Mouse (Mus musculus) limb, embryonic 10.5 days (tissue): ENCODE data around the gene Magi1. TPM values are rescaled to one million over a fixed set of nuclear protein-coding genes. Genes with fewer than 3 reads are reported as not detected.

ENCODE experiments used
- DNase-seq: peaks from one replicate; pipeline ENCODE4 v3.0.0-alpha.2; 2017; ENCODE audit warnings: low spot score
- H3K27ac ChIP-seq: fragments of 300-500 bp; sonication (generic); 2 replicates; pipeline ENCODE4 v1.5.1; 2016; ENCODE audit warnings: mild to moderate bottlenecking
- H3K27me3 ChIP-seq: fragments of 300-500 bp; sonication (generic); 2 replicates; pipeline ENCODE4 v1.6.1; 2016; ENCODE audit warnings: low read depth, mild to moderate bottlenecking; ENCODE audit not compliant: poor library complexity, severe bottlenecking
- H3K36me3 ChIP-seq: fragments of 300-500 bp; sonication (generic); 2 replicates; pipeline ENCODE4 v1.6.1; 2016; ENCODE audit warnings: mild to moderate bottlenecking, moderate library complexity
- H3K4me1 ChIP-seq: fragments of 300-500 bp; sonication (generic); 2 replicates; pipeline ENCODE4 v1.6.1; 2016
- H3K4me3 ChIP-seq: fragments of 300-500 bp; sonication (generic); 2 replicates; pipeline ENCODE4 v1.5.1; 2016; ENCODE audit warnings: mild to moderate bottlenecking, moderate library complexity
- H3K9me3 ChIP-seq: fragments of 300-500 bp; sonication (generic); replicated peaks from 2 replicates; pipeline ENCODE4 v1.6.1; 2016; ENCODE audit warnings: mild to moderate bottlenecking
- WGBS: fragments of 180-500 bp; shearing (Covaris S2); methylation state at CpG from one replicate; pipeline ENCODE4 v1.1.7; 2016; 5-methylcytosine and 5-hydroxymethylcytosine counted together
- polyA plus RNA-seq: library from polyadenylated mRNA; unstranded; fragments of >200 nt; fragmentation: Nextera tagmentation; extraction: Ambion mirVana; gene quantifications from 2 replicates; pipeline ENCODE4 v1.2.1, GENCODE M21; 2016

Magi1 gene
- polyA plus RNA-seq, 1 experiment from 2014 or later = 16.7 TPM

GRCm38 (mm10) chr6:94141496-94141895 is 142.2 kb downstream of the Magi1 start:
- WGBS = 42% methylated on average over 2 of the region's 2 CpGs
- Histone ChIP-seq H3K9me3 (no peaks in the 10 kb centered on the region), H3K27me3 (no peaks in the 10 kb centered on the region), H3K4me3 (no peak overlapping the region), H3K27ac (no peak overlapping the region), H3K4me1 (peaks cover 27% of the 10 kb centered on the region), H3K36me3 (no peaks in the 10 kb centered on the region)
- DNase-seq = no peak

GRCm38 (mm10) chr6:94139952-94140414 is 143.7 kb downstream of the Magi1 start:
- no peak overlapping the region for H3K4me3 ChIP-seq
- H3K36me3 ChIP-seq = no peaks in the 10 kb centered on the region
- no peaks in the 10 kb centered on the region for H3K27me3 ChIP-seq
- no peak overlapping the region for H3K27ac ChIP-seq
- DNase-seq = no peak
- WGBS = 87% methylated on average over 3 of the region's 3 CpGs
- H3K4me1 ChIP-seq = peaks cover 33% of the 10 kb centered on the region
- no peaks in the 10 kb centered on the region for H3K9me3 ChIP-seq

- H3K27me3 ChIP-seq = no peaks in the 10 kb centered on the region
- H3K27ac ChIP-seq = no peak overlapping the region
- H3K4me3 ChIP-seq = no peak overlapping the region
- H3K4me1 ChIP-seq = peaks cover 53% of the 10 kb centered on the region
- DNase-seq = no peak
- 72% methylated on average over 3 of the region's 3 CpGs for WGBS
- no peaks in the 10 kb centered on the region for H3K9me3 ChIP-seq
- H3K36me3 ChIP-seq = no peaks in the 10 kb centered on the region
Measured at GRCm38 (mm10) chr6:94136693-94137092, 147.0 kb downstream of the Magi1 start.

GRCm38 (mm10) chr6:94134159-94134558 is 149.6 kb downstream of the Magi1 start:
- H3K4me1 ChIP-seq = peaks cover 66% of the 10 kb centered on the region
- no peak for DNase-seq
- H3K27ac ChIP-seq = no peak overlapping the region
- H3K9me3 ChIP-seq = no peaks in the 10 kb centered on the region
- WGBS = 88% methylated on average over 5 of the region's 5 CpGs
- no peaks in the 10 kb centered on the region for H3K36me3 ChIP-seq
- H3K4me3 ChIP-seq = no peak overlapping the region
- H3K27me3 ChIP-seq = no peaks in the 10 kb centered on the region

- Histone ChIP-seq H3K4me3 (no peak overlapping the region), H3K36me3 (no peaks in the 10 kb centered on the region), H3K27me3 (no peaks in the 10 kb centered on the region), H3K4me1 (peaks cover 77% of the 10 kb centered on the region), H3K27ac (no peak overlapping the region), H3K9me3 (no peaks in the 10 kb centered on the region)
- no peak for DNase-seq
- 74% methylated on average over 4 of the region's 4 CpGs for WGBS
Measured at GRCm38 (mm10) chr6:94131999-94132398, 151.7 kb downstream of the Magi1 start.

- DNase-seq = peak; percentile 66
- H3K4me1 ChIP-seq = peaks cover 76% of the 10 kb centered on the region
- no peaks in the 10 kb centered on the region for H3K9me3 ChIP-seq
- no peak overlapping the region; the same call in 1 of the 2 replicates for H3K4me3 ChIP-seq
- H3K36me3 ChIP-seq = no peaks in the 10 kb centered on the region
- H3K27me3 ChIP-seq = no peaks in the 10 kb centered on the region
- H3K27ac ChIP-seq = peak overlapping the region; percentile 61
- WGBS = 35% methylated on average over 5 of the region's 5 CpGs
Measured at GRCm38 (mm10) chr6:94130389-94130788, 153.3 kb downstream of the Magi1 start.

GRCm38 (mm10) chr6:94126763-94127162 is 157.0 kb downstream of the Magi1 start:
- Histone ChIP-seq H3K4me3 (no peak overlapping the region), H3K9me3 (no peaks in the 10 kb centered on the region), H3K4me1 (peaks cover 89% of the 10 kb centered on the region), H3K27ac (no peak overlapping the region), H3K27me3 (no peaks in the 10 kb centered on the region), H3K36me3 (no peaks in the 10 kb centered on the region)
- 95% methylated on average over 4 of the region's 4 CpGs for WGBS
- DNase-seq = no peak

- no peak overlapping the region for H3K4me3 ChIP-seq
- H3K4me1 ChIP-seq = peaks cover 88% of the 10 kb centered on the region
- H3K9me3 ChIP-seq = no peaks in the 10 kb centered on the region
- no peaks in the 10 kb centered on the region for H3K27me3 ChIP-seq
- DNase-seq = no peak
- WGBS = 66% methylated on average over 6 of the region's 6 CpGs
- H3K27ac ChIP-seq = no peak overlapping the region
- H3K36me3 ChIP-seq = no peaks in the 10 kb centered on the region
Measured at GRCm38 (mm10) chr6:94125144-94125543, 158.6 kb downstream of the Magi1 start.

GRCm38 (mm10) chr6:94124279-94124678 is 159.4 kb downstream of the Magi1 start:
- no peaks in the 10 kb centered on the region for H3K36me3 ChIP-seq
- DNase-seq = no peak
- no peaks in the 10 kb centered on the region for H3K27me3 ChIP-seq
- no peaks in the 10 kb centered on the region for H3K9me3 ChIP-seq
- H3K4me1 ChIP-seq = peaks cover 85% of the 10 kb centered on the region
- no peak overlapping the region for H3K4me3 ChIP-seq
- H3K27ac ChIP-seq = no peak overlapping the region; the same call in 1 of the 2 replicates
- 59% methylated on average over 2 of the region's 2 CpGs for WGBS

GRCm38 (mm10) chr6:94122566-94123150 is 161.1 kb downstream of the Magi1 start:
- Histone ChIP-seq H3K4me3 (peak overlapping the region; percentile 18; the same call in 1 of the 2 replicates), H3K27me3 (no peaks in the 10 kb centered on the region), H3K9me3 (no peaks in the 10 kb centered on the region), H3K36me3 (no peaks in the 10 kb centered on the region), H3K4me1 (peaks cover 69% of the 10 kb centered on the region), H3K27ac (peak overlapping the region; percentile 71)
- peak; percentile 52 for DNase-seq
- WGBS = 35% methylated on average over 8 of the region's 8 CpGs

GRCm38 (mm10) chr6:94121488-94121887 is 162.2 kb downstream of the Magi1 start:
- DNase-seq = no peak
- 70% methylated on average over 5 of the region's 5 CpGs for WGBS

GRCm38 (mm10) chr6:94116434-94117432 is 167.0 kb downstream of the Magi1 start:
- Histone ChIP-seq H3K27me3 (no peaks in the 10 kb centered on the region), H3K27ac (no peak overlapping the region), H3K4me3 (no peak overlapping the region), H3K4me1 (peaks cover 47% of the 10 kb centered on the region), H3K9me3 (no peaks in the 10 kb centered on the region), H3K36me3 (no peaks in the 10 kb centered on the region)
- no peak for DNase-seq
- WGBS = 65% methylated on average over 6 of the region's 6 CpGs

More at GRCm38 (mm10) chr6:94121488-94121887, 162.2 kb downstream of the Magi1 start:
- H3K27me3 ChIP-seq = no peaks in the 10 kb centered on the region
- no peaks in the 10 kb centered on the region for H3K36me3 ChIP-seq
- no peaks in the 10 kb centered on the region for H3K9me3 ChIP-seq
- H3K27ac ChIP-seq = no peak overlapping the region
- no peak overlapping the region for H3K4me3 ChIP-seq
- peaks cover 67% of the 10 kb centered on the region for H3K4me1 ChIP-seq

- peaks cover 31% of the 10 kb centered on the region for H3K4me1 ChIP-seq
- no peaks in the 10 kb centered on the region for H3K27me3 ChIP-seq
- no peak overlapping the region for H3K27ac ChIP-seq
Measured at GRCm38 (mm10) chr6:94111833-94112232, 171.9 kb downstream of the Magi1 start.

More at GRCm38 (mm10) chr6:94111833-94112232, 171.9 kb downstream of the Magi1 start:
- Histone ChIP-seq H3K4me3 (no peak overlapping the region), H3K9me3 (no peaks in the 10 kb centered on the region), H3K36me3 (no peaks in the 10 kb centered on the region)
- no peak for DNase-seq
